Mouse (Mus musculus) CH12.LX (cell line): ENCODE measurements around the gene Cep78.
"Not testable (repeated sequence)": the region's sequence is repeated elsewhere in the genome, so short reads cannot be mapped to it uniquely, and the experiment has no call there.

Experiments used
- BHLHE40 ChIP-seq: IDR thresholded peaks from 2 replicates; pipeline ENCODE4 v1.6.1; 2011; ENCODE audit warnings: mild to moderate bottlenecking, low read depth, low read length, improper control_type of control experiment
- CTCF ChIP-seq, 2 experiments: IDR thresholded peaks in 1 of 2; conservative IDR thresholded peaks in 1 of 2; 2 replicates each; pipeline ENCODE4 v1.5.1; 2011 to 2012; ENCODE audit warnings: low read depth in 2 of 2, low read length in 2 of 2, improper control_type of control experiment in 1 of 2, inconsistent platforms in 1 of 2, mild to moderate bottlenecking in 1 of 2, moderate library complexity in 1 of 2
- E2F4 ChIP-seq: IDR thresholded peaks from 2 replicates; pipeline ENCODE4 v1.6.1; 2011; ENCODE audit warnings: low read depth, low read length, improper control_type of control experiment; ENCODE audit not compliant: insufficient replicate concordance
- EP300 ChIP-seq: IDR thresholded peaks from 2 replicates; pipeline ENCODE4 v1.6.1; 2011; ENCODE audit warnings: low read length, improper control_type of control experiment
- GABPA ChIP-seq: IDR thresholded peaks from 2 replicates; pipeline ENCODE4 v1.6.1; 2012; ENCODE audit warnings: low read depth, low read length, improper control_type of control experiment, inconsistent platforms; ENCODE audit not compliant: insufficient replicate concordance
- HCFC1 ChIP-seq: IDR thresholded peaks from 2 replicates; pipeline ENCODE4 v1.6.1; 2012; ENCODE audit warnings: low read depth, mild to moderate bottlenecking, inconsistent platforms, low read length, improper control_type of control experiment
- MEF2A ChIP-seq: IDR thresholded peaks from 2 replicates; pipeline ENCODE4 v1.6.1; 2014; ENCODE audit warnings: low read depth, mild to moderate bottlenecking, inconsistent platforms, low read length, improper control_type of control experiment, borderline replicate concordance
- NELFE ChIP-seq: IDR thresholded peaks from 2 replicates; pipeline ENCODE4 v1.6.1; 2011; ENCODE audit warnings: low read depth, low read length, improper control_type of control experiment
- POLR2A ChIP-seq: IDR thresholded peaks from 2 replicates; pipeline ENCODE4 v1.6.1; 2011; ENCODE audit warnings: low read depth, mild to moderate bottlenecking, improper control_type of control experiment, low read length
- POLR2AphosphoS2 ChIP-seq: IDR thresholded peaks from 2 replicates; pipeline ENCODE4 v1.6.1; 2011; ENCODE audit warnings: low read depth, low read length, improper control_type of control experiment
- USF2 ChIP-seq: conservative IDR thresholded peaks from 2 replicates; pipeline ENCODE4 v1.6.1; 2011; ENCODE audit warnings: low read depth, low read length, improper control_type of control experiment
- ZC3H11A ChIP-seq: IDR thresholded peaks from 2 replicates; pipeline ENCODE4 v1.6.1; 2012; ENCODE audit warnings: low read depth, mild to moderate bottlenecking, inconsistent platforms, low read length, improper control_type of control experiment
- ZKSCAN1 ChIP-seq: IDR thresholded peaks from 2 replicates; pipeline ENCODE4 v1.6.1; 2012; ENCODE audit warnings: low read depth, inconsistent platforms, low read length, improper control_type of control experiment, borderline replicate concordance

- not testable (repeated sequence) for TF ChIP-seq NELFE, ZKSCAN1, POLR2A, HCFC1, ZC3H11A, GABPA, EP300, BHLHE40, POLR2AphosphoS2, USF2, MEF2A, E2F4
- peak; percentile 21 to 23; a peak in 1 of 4 replicates for TF ChIP-seq CTCF (conservative IDR thresholded peaks at IDR 0.05 in 1 of 2, IDR thresholded peaks at IDR 0.05 in 1 of 2; ENCODE audit: low read depth in 2 of 2, low read length in 2 of 2)
These were observed 44.5 kb upstream of the Cep78 start for GRCm38 (mm10) chr19:16029253-16029771.
